Mouse (Mus musculus) olfactory bulb, adult 2 months (tissue): ENCODE measurements around the gene Gm45021. TPM values are rescaled to one million over a fixed set of nuclear protein-coding genes. Genes with fewer than 3 reads are reported as not detected.

ENCODE experiments used
- H3K27ac ChIP-seq: fragments of 200-500 bp; 2 replicates; pipeline ENCODE4 v1.5.1; 2012; ENCODE audit warnings: low read depth, low read length; ENCODE audit not compliant: insufficient read depth
- H3K4me1 ChIP-seq: fragments of 200-500 bp; 2 replicates; pipeline ENCODE4 v1.6.1; 2012; ENCODE audit warnings: low read length; ENCODE audit not compliant: control insufficient read depth, insufficient read depth
- H3K4me3 ChIP-seq: fragments of 200-500 bp; 2 replicates; pipeline ENCODE4 v1.5.1; 2012; ENCODE audit warnings: mild to moderate bottlenecking, low read depth, low read length, moderate library complexity; ENCODE audit not compliant: insufficient read depth
- CTCF ChIP-seq: fragments of 200-500 bp; IDR thresholded peaks from 2 replicates; pipeline ENCODE4 v1.5.1; 2012; ENCODE audit warnings: low read depth, mild to moderate bottlenecking, low read length, moderate library complexity; ENCODE audit not compliant: insufficient read depth
- POLR2A ChIP-seq: fragments of 200-500 bp; IDR thresholded peaks from 2 replicates; pipeline ENCODE4 v1.6.1; 2012; ENCODE audit warnings: mild to moderate bottlenecking, low read depth, low read length, moderate library complexity; ENCODE audit not compliant: insufficient read depth
- WGBS: fragments of 180-500 bp; shearing (Covaris S2); methylation state at CpG from one replicate; pipeline ENCODE4 v1.1.7; 2018; 5-methylcytosine and 5-hydroxymethylcytosine counted together
- polyA plus RNA-seq: library from polyadenylated mRNA; stranded (reverse); fragments of >200 nt; gene quantifications from 2 replicates; pipeline ENCODE4 v1.2.4, GENCODE M21; 2012; ENCODE audit warnings: low replicate concordance; ENCODE audit not compliant: missing spikeins, insufficient read depth, insufficient read length

Gm45021 gene
- polyA plus RNA-seq, 1 experiment, result not detected

- WGBS, result 90% methylated on average over 4 of the region's 4 CpGs
- H3K4me3 ChIP-seq, result no peak overlapping the region
- H3K4me1 ChIP-seq, result 0 out of 2 replicates have a peak, but pooled peaks cover 4% of the 10 kb centered on the region
- no peak for TF ChIP-seq POLR2A
- TF ChIP-seq CTCF, result no peak
- no peak overlapping the region for H3K27ac ChIP-seq
Observed at GRCm38 (mm10) chr6:48648779-48649178, 59.4 kb downstream of the Gm45021 start.

- Histone ChIP-seq H3K4me3 (no peak overlapping the region), H3K4me1 (0 out of 2 replicates have a peak, but pooled peaks cover 4% of the 10 kb centered on the region), H3K27ac (no peak overlapping the region)
- WGBS, result 92% methylated on average over 9 of the region's 9 CpGs
- TF ChIP-seq POLR2A, result no peak
- TF ChIP-seq CTCF, result no peak
Observed at GRCm38 (mm10) chr6:48650041-48650440, 60.6 kb downstream of the Gm45021 start.

GRCm38 (mm10) chr6:48658721-48659120, 69.3 kb downstream of the Gm45021 start:
- 88% methylated on average over 5 of the region's 5 CpGs for WGBS
- TF ChIP-seq POLR2A (no peak), CTCF (no peak)

More at GRCm38 (mm10) chr6:48658721-48659120, 69.3 kb downstream of the Gm45021 start:
- Histone ChIP-seq H3K4me3 (no peak overlapping the region), H3K4me1 (no peaks in the 10 kb centered on the region), H3K27ac (no peak overlapping the region)

Other genes with a start within 250 kb of the Gm45021 start
- 129 TPM in 1 of 2 replicates, not detected in the other for gene Krba1, start 194.0 kb upstream of the Gm45021 start, polyA plus RNA-seq
- not detected in 2 replicates for gene Zfp467, start 143.8 kb upstream of the Gm45021 start, polyA plus RNA-seq
- gene Sspo, start 141.4 kb upstream of the Gm45021 start, polyA plus RNA-seq, result not detected in 2 replicates
- gene Atp6v0e2, start 52.0 kb upstream of the Gm45021 start, polyA plus RNA-seq, result 480 TPM in 1 of 2 replicates, not detected in the other
- gene Lrrc61, start 34.8 kb upstream of the Gm45021 start, polyA plus RNA-seq, result not detected in 2 replicates
- not detected in 2 replicates for gene Rarres2, start 16.8 kb upstream of the Gm45021 start, polyA plus RNA-seq
- not detected in 2 replicates for gene Repin1, start 4.3 kb downstream of the Gm45021 start, polyA plus RNA-seq
- not detected in 2 replicates for gene Gm44965, start 4.3 kb downstream of the Gm45021 start, polyA plus RNA-seq
- not detected in 2 replicates for gene Zfp775, start 12.5 kb downstream of the Gm45021 start, polyA plus RNA-seq
- not detected in 2 replicates for gene AI854703, start 37.2 kb downstream of the Gm45021 start, polyA plus RNA-seq
- gene Gimap8, start 57.6 kb downstream of the Gm45021 start, polyA plus RNA-seq, result not detected in 2 replicates
- not detected in 2 replicates for gene Gimap9, start 86.5 kb downstream of the Gm45021 start, polyA plus RNA-seq
- gene Gimap4, start 94.9 kb downstream of the Gm45021 start, polyA plus RNA-seq, result not detected in 2 replicates
- 336 TPM in 1 of 2 replicates, not detected in the other for gene Gimap6, start 118.6 kb downstream of the Gm45021 start, polyA plus RNA-seq
- not detected in 2 replicates for gene Gm28053, start 129.0 kb downstream of the Gm45021 start, polyA plus RNA-seq
- not detected in 2 replicates for gene Gimap7, start 129.0 kb downstream of the Gm45021 start, polyA plus RNA-seq
- gene Gimap1, start 149.4 kb downstream of the Gm45021 start, polyA plus RNA-seq, result not detected in 2 replicates
- not detected in 2 replicates for gene Gimap5, start 156.6 kb downstream of the Gm45021 start, polyA plus RNA-seq
- not detected in 2 replicates for gene Gimap3, start 181.2 kb downstream of the Gm45021 start, polyA plus RNA-seq